Mouse (Mus musculus) midbrain, embryonic 10.5 days (tissue): Measurements from ENCODE around the gene Gm16513. TPM values are rescaled to one million over a fixed set of nuclear protein-coding genes. Genes with fewer than 3 reads are reported as not detected.
"Not testable (repeated sequence)": the region's sequence is repeated elsewhere in the genome, so short reads cannot be mapped to it uniquely, and the experiment has no call there.

Experiments used
- DNase-seq: peaks from one replicate; pipeline ENCODE4 v3.0.0-alpha.2; 2017; ENCODE audit warnings: low spot score
- H3K27ac ChIP-seq: fragments of 300-500 bp; sonication (generic); replicated peaks from 2 replicates; pipeline ENCODE4 v1.5.1; 2016; ENCODE audit warnings: mild to moderate bottlenecking
- H3K27me3 ChIP-seq: fragments of 300-500 bp; sonication (generic); 2 replicates; pipeline ENCODE4 v1.6.1; 2016; ENCODE audit warnings: low read depth, mild to moderate bottlenecking; ENCODE audit not compliant: poor library complexity, severe bottlenecking
- H3K36me3 ChIP-seq: fragments of 300-500 bp; sonication (generic); 2 replicates; pipeline ENCODE4 v1.6.1; 2016; ENCODE audit warnings: mild to moderate bottlenecking, moderate library complexity
- H3K4me1 ChIP-seq: fragments of 300-500 bp; sonication (generic); 2 replicates; pipeline ENCODE4 v1.6.1; 2016
- H3K4me3 ChIP-seq: fragments of 300-500 bp; sonication (generic); 2 replicates; pipeline ENCODE4 v1.5.1; 2016; ENCODE audit warnings: mild to moderate bottlenecking, moderate library complexity
- H3K9me3 ChIP-seq: fragments of 300-500 bp; sonication (generic); replicated peaks from 2 replicates; pipeline ENCODE4 v1.6.1; 2016; ENCODE audit warnings: mild to moderate bottlenecking
- WGBS: fragments of 180-500 bp; shearing (Covaris S2); methylation state at CpG from one replicate; pipeline ENCODE4 v1.1.7; 2016; 5-methylcytosine and 5-hydroxymethylcytosine counted together
- polyA plus RNA-seq: library from polyadenylated mRNA; unstranded; fragments of >200 nt; fragmentation: Nextera tagmentation; extraction: Ambion mirVana; gene quantifications from 2 replicates; pipeline ENCODE4 v1.2.1, GENCODE M21; 2016

The Gm16513 gene
- not detected in 2 replicates for polyA plus RNA-seq

DNA sequence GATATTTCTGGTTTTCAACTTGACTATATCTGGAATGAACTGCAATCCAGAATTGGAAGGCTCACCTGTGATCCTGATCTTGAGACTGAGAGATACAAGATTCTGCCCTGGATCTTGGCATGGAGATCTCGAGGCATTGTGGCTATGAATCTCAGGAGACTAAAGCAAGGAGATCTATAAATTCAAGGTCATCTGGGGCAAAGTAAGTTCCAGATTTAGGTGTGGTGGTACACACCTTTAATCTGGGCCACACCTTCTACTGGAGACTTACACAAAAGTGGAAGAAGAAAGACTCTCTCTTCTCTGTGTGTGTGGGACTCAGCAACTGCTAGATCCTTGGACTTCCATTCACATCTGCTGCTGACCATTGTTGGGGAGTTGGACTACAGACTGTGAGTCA is at the start of gene Gm16513:
TSS of gene Gm16513 (plus strand) at position 301 of the 400 bp plus-strand sequence.
- H3K4me1 ChIP-seq, H3K27me3 ChIP-seq, H3K9me3 ChIP-seq, H3K27ac ChIP-seq, H3K4me3 ChIP-seq, H3K36me3 ChIP-seq, DNase-seq: not testable (repeated sequence)
- WGBS: no CpG with 5 or more reads among the region's 1 CpGs

Other genes starting within 250 kb of the Gm16513 start
- not detected in 2 replicates for gene Gm6367, start 194.0 kb upstream of the Gm16513 start, polyA plus RNA-seq
- gene Gm7942, start 75.7 kb upstream of the Gm16513 start, polyA plus RNA-seq: not detected in 2 replicates
- not detected in 2 replicates for gene Gm10424, start 90.1 kb downstream of the Gm16513 start, polyA plus RNA-seq
- not detected in 2 replicates for gene Gm3259, start 123.3 kb downstream of the Gm16513 start, polyA plus RNA-seq